Mouse (Mus musculus) left cerebral cortex, adult 9 months (tissue): ENCODE measurements around the gene Pdcd5.

Source experiments
- DNase-seq, 2 experiments: peaks; one replicate each; pipeline ENCODE4 v3.0.0; 2022; ENCODE audit warnings: low spot score in 2 of 2

The Pdcd5 gene

DNA sequence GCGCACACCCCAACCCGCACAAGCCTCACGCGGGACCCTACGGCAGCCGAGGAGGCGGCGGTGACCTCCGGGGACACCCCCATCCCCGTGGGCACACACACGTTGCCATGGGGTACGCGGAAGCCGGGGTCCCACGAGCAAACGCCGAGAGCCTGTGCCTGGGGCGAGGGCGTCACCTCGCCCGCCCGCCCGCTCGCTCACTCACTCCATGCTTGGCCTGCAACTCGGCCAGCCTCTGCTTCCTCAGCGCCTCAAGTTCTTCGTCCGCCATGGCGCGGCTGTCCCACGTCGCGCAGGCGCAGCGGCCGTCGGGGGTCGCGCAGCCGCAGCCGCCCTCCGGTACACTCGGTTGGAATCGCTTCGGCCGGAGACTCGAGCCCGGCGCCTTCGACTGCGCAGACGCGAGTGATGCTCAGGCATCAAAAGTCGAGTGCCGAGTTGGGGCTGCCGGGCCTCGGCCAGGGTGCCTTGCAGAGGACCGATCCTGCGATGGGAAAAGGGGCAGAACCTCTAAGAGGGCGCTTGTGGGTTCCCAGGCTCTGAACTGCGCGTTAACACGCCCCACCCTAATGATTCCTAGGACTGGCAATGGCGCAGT, at the start of gene Pdcd5:
Gene Pdcd5, minus strand, starts transcription at position 421 of the 598 bp plus-strand sequence.
- DNase-seq, result peak; percentile 86 to 98

DNA sequence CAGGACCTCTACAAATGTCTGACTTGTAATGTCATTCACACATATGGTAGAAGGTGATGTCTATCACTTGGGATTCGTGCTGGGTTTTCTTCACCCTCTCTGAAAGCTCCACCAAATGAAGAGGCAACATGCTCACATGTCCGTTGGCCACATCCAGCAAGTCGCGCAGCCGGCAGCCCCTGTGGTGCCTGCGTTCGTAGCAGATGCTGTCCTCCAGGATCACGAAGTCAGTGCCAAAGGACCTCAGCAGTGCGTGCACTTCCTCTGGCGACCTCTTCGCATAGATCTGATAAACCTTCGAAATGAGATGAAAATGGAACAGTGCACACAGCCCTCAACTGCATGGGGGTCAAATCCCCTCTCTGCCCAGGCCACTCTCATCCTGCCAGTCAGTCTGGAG, 45.3 kb upstream of the Pdcd5 start:
- no peak for DNase-seq

- no peak for DNase-seq
These were observed 44.8 kb upstream of the Pdcd5 start for GRCm38 (mm10) chr7:35692117-35692516.

DNA sequence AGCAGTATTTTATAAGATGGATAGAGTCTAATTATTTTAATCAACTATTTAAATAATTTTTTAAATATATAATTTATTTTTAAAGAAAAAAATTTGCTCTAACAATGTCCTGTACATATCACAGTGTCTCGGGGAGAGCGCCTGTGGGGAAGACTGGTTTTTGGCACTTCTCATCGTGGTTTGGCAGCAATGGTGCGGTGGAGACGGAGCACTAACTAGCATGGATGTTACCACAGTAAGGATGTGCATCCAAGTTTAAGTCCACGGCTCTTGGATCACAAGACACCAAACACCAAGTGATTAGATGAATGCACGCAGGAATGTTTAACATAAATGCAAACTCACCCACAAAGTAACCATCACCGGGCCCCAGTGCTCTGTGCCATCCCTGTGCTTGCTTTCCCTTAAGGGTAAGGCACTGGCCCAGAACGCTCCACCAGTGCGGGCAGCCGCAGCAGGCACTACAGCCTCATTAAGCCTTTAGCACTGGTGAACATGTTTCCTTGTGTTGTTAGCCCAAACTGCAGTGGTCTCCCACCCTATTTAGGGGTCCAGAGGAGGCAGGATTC, 41.5 kb upstream of the Pdcd5 start:
- no peak for DNase-seq

GRCm38 (mm10) chr7:35688276-35688675, 41.0 kb upstream of the Pdcd5 start:
- DNase-seq, result no peak

DNA sequence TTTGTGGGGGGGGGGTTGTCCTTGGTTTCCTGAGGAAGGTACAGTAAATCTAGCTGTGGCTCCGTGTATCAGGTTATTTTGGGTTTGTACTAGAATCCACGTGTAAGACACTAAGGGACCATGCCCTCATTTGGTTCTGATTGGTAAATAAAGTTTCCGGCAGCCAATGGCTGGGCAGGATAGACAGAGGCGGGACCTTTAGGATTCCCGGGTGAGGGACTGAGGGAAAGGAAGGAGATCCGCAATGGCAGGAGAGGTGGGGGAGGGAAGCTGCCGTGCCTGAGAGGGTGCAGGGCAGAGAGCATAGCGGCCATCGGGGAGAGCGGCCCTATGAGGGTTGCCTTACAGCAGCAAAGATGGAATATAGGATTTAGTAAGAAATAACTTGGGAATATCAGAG, 39.9 kb upstream of the Pdcd5 start:
- no peak for DNase-seq

DNA sequence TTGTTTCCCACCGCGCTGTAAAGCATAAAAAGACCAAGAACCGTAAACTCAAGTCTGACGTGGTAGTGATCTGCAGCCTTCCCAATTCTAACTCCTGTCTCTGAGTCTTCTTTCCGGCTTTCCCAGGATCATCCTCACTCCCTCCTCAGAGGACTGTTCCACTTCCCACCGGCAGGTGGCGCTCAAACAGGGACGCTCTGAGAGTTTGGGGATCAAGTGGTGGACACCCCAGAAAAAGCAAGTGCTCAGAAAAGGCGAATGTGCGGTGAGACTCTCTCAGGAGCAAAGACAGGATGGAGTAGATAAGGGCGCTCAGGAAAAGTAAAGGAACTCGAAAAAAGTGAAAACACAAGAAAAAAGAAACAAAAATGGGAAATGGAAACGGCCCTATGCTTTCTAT, 39.4 kb upstream of the Pdcd5 start:
- DNase-seq, result peak in 1 of 2 experiments; percentile 39

DNA sequence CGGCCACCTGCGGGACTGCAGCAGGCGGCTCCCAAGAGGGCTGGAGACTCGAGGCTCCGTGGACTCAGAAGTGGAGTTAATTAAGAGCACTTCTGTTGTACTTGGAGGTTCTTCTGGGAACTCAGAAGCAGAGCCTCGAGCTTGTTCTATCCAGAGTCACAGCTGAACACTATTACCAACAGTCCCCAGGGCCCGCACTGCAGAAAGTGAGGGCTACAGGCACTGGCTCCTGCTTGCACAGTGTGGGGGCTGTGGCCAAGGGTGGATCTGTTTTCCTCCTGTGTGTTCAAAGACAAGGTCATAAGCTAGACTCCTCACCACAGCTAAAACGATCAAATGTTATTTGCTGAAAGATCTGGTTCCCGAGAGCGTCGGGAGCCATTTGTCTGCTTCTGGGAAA, 38.9 kb upstream of the Pdcd5 start:
- no peak for DNase-seq

DNA sequence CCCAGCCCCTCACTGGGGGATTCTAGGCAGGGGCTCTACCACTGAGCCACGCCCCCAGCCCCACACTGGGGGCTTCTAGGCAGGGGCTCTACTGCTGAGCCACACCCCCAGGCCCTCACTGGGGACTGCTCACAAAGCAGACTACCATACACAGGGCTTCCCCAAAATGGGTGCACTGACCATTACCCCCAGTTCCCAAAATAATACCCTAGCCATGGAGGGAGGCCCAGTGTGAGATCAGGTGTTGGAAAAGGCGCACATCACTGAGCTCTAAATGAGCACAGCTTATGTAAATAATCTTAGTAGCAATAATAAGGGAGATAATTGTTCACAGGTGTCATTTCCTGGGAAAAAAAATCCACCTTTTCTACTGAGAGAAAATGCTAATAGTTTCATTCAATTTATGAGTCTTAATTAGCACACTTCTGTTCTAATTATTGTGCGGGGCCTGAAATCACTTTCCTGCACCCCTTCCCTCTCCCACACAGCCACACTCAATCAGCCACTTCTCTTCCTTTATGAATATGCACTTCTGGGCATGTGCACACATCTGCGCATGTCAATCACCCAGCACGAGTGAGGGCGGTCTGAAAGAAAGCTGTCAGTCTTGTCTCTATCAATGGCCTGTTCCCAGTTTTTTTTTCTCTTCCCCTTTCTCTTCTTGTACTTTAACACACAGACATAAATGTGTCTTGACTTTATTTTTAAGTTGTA, 36.2 kb upstream of the Pdcd5 start:
- no peak for DNase-seq

DNA sequence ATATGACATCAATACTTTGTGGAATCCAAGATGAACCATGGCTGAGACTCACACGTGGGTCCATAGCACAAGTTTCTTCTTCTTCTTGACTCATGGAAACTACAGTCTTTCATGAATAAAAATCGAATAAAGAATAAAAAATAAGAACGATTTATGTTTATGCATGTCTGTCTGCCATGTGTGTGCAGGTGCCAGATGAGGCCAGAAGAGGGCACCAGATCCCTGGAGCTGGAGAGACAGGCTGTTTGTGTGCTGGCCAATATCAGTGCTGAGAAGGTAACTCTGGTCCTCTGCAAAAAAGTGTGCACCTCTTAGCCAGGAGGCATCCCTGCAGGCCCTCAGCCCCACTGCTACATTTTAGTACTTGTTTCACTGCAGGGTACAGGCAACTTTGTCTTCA, 34.2 kb upstream of the Pdcd5 start:
- no peak for DNase-seq

DNA sequence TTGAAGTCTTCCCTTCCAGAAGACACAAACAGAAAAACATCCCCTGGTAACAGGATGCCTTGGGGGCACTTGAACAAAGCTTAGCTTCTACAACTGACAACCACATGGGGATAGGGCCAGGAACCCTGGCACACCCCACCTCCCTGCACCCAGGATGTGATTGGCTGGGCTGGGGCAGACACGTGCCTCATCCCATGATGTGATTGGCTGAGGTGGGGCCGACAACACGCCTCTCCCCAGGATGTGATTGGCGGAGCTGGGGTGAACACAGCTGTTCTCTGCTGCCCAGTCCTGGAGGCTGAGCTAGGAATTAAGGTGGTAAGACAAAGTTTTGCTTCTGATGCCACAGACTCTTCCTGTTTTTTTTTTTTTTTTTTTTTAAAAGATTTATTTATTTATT, 31.7 kb upstream of the Pdcd5 start:
- DNase-seq, result no peak

GRCm38 (mm10) chr7:35668066-35669041, 21.0 kb upstream of the Pdcd5 start:
- no peak for DNase-seq

DNA sequence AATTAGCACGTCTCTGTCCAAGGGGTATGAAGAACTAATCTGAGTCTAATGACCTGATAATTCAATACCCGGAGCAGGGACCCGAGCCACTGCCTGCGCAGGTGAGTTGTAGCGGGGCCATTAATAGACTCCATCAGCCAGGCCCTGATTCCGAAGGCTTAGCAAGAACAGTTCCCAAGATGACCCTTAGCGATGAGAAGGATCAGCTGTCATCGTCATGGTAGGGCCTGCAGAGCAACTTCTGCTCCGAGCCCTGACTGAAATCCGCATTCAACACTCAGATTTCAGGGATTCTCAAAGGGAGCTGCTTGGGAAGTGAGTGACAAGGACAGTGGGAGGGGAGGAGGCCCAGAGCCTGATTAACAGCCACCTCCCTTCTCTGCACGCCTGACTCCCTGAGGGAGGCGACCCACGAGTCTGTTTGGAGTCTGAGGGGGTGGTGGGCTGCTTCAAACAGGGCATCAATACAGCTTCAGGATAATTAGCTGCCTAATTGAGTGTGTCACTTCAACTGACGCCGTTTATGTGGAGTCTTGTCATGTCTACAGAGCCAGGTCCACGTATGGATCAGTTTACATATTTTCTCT, 16.6 kb upstream of the Pdcd5 start:
- DNase-seq, result no peak

DNA sequence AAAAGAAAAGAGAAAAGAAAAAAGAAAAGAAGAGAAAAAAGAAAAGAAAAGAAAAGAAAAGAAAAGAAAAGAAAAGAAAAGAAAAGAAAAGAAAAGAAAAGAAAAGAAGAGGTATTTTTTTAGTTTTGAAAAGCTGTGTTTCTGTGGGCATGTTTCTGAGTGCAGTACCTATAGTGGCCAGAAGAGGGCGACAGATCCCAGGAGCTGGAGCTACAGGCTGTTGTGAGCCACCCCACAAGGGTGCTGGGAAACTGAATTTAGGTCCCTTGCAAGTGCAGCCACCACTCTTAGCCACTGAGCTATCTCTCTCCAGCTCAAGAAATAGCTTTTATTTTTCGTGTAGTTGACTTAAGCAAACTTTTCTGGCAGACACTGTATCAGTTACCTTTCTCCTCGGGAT, 11.9 kb upstream of the Pdcd5 start:
- DNase-seq, result no peak

GRCm38 (mm10) chr7:35657829-35658228, 10.5 kb upstream of the Pdcd5 start:
- no peak for DNase-seq

- no peak for DNase-seq
These were observed 4.4 kb upstream of the Pdcd5 start for GRCm38 (mm10) chr7:35651583-35652270.

DNA sequence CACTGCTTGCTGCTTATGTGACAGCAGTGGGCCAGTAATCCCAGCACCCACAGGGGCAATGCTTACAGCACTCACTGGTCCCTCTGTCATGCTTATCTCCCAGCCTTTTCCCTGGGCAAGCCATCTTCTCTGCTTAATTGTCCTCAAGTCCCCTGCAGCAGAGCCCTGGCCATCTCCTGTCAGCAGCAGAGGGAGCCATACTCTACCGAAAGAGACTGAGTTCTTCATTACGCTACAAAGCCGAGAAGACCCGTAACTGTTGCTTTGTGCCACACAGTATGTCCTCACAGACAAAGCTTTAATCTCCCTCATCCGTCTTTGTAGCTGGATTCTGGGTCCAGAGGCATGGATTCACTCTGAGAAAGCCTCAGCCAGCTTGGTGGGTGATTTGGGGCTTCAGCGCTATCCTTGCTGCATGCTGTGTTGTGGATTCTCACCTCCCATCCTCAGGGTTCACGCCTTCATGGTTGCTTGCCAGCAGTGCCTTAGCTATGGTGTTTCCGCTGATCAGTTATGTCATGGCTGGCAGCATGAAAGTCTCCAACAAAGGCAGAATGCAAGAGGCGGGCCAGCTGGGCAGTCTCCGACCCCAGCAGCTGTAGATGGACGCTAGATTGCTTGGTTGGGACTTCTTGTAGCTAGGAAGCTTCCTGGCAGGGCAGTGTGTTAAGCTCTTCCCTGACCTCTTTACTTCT, 3.5 kb upstream of the Pdcd5 start:
- DNase-seq, result peak in 1 of 2 experiments; percentile 68

DNA sequence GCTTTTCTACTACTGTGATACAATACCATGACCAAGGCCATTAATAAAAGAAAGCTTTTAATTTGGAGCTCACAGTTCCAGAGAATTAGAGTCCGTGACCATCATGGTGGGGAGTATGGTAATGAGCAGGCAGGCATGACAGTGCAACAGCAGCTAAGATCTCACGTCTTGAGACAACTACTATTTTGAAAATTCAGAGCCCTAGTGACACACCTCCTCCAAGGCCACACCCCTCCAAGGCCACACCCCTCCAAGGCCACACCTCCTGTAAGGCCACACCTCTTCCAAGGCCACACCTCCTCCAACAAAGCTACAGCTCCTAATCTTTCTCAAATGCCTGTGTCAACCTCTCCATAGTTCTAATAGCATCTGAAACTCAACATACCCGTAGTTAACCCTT, 1.8 kb upstream of the Pdcd5 start:
- no peak for DNase-seq

- no peak for DNase-seq
These were observed 1.1 kb upstream of the Pdcd5 start for GRCm38 (mm10) chr7:35648239-35649069.
